Mouse (Mus musculus) megakaryocyte, adult 5-6 weeks (primary cell): ENCODE measurements around the gene Enpp7. TPM values are rescaled to one million over a fixed set of nuclear protein-coding genes. Genes with fewer than 3 reads are reported as not detected.

Source experiments
- ATAC-seq: 2 replicates; pipeline ENCODE4 v1.8.0; 2016; ENCODE audit warnings: mild to moderate bottlenecking, inconsistent platforms; ENCODE audit not compliant: poor library complexity, severe bottlenecking
- total RNA-seq, 2 experiments: library from RNA; stranded (forward) in 1 of 2; stranded (reverse) in 1 of 2; fragments of 153-499, 151-499 nt in 1 of 2; fragments of 221-1000, 200-1000 nt in 1 of 2; gene quantifications; 2 replicates each; pipeline versions ENCODE4 v1.2.3 to v1.2.4; 2015 to 2017

The Enpp7 gene
- total RNA-seq, 2 experiments from 2014 or later: not detected

DNA sequence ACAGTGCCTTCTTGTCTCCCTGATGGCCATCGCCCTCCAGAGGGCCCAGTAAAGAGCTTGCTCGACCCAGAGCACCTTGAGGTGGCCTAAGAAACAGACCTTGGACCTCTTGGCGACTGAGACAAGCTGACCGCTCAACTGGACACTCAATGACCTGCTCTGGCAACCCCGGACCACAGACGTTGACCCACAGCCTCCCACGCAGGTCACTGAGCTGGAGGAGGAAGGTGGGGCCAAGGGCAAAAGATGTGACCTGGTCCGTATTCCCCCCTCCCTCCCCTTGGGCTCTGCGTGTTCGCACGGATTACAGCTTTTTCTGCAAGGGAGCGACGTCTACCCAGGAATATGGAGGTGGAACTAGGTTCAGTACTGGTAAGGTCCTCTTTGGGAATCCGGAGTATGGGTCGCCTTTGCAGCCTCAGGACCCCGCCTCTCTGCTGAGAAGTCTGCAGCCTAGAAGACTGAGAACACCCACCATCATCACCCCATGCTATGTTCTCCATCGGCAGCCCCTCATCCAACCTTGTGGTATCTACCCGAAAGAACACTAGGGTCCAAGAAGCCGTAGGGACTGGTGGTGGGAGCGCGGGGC lies 47.2 kb downstream of the Enpp7 start:
- ATAC-seq: no peak

- no peak for ATAC-seq
These were observed 47.7 kb downstream of the Enpp7 start for GRCm38 (mm10) chr11:119035686-119036165.

GRCm38 (mm10) chr11:119036447-119036846 lies 48.5 kb downstream of the Enpp7 start:
- ATAC-seq: no peak

GRCm38 (mm10) chr11:119036934-119037779 lies 49.2 kb downstream of the Enpp7 start:
- ATAC-seq: no peak

GRCm38 (mm10) chr11:119037780-119038401 lies 49.9 kb downstream of the Enpp7 start:
- no peak for ATAC-seq

DNA sequence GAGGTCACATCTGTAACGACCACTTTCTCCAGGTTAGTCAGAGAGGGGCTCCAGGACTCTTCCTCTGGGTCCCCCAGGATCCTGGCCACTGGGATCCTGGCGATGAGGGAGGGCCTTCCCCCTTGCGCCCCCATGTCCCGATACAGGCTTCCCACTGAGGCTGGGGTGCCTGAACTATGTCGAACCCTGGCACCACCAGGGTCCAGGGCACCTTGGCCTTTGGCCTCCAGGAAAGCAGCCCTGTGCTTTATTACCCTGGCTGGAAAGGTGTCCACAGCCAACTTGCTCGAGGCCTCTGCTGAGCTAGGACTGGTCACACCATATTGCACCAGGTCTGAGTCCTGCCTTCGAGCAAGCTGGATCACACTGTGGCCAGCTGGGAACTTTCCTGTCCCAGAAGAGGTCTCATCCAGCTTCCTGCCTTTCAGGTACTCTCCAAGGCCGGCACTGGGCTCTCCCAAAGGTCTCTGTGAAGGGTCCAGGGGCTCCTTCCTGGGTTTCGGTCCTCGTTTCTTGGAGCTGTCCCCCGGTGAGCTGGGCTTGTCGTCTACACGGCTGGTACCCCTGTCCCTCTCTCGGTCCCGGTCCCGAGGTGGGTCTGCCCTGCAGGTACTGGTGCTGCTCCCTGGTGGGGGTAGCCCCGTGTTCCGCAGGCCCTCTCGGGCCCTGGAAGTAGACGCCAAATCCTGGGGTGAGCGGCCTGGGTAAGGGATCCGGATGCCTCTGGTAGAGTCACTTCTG lies 50.9 kb downstream of the Enpp7 start:
- ATAC-seq: no peak

DNA sequence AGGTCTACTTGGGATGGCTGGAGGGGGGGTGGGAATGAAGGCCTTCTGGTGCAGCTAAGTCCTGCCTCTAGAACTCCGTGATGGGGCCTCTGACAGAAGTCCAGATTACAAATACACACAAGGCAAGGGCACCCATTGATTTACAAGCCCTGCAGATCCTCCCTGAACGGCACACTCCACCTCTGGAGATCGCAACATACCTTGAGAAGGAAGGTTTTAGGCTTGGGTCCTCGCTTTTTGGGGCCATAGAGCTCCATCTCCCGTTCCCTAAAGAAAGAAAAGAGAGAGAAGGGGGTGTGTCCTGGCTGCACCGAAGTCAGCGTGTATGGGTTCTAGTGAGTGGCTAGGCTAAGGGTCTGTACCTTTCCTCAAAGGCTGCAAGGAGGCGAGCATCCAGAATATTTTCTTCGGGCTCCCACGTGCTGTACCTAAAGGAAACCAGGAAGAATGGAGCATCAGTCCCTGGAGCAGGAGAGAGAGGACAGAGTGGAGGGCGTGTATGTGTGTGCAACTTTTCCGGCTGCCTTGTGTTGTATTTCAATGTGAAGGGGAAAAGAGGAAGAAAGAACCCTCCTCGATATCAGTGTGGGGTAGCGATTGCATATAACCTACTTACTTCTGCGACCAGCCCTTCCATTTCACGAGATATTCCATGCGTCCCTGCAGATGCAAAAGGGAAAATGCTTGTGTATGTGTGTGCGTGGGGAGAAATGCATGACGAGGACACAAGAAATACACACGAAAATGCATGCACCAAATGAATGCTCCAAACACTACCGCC lies 51.9 kb downstream of the Enpp7 start:
- 0 out of 2 replicates have a peak, but pooled peaks have one; percentile 17 for ATAC-seq

DNA sequence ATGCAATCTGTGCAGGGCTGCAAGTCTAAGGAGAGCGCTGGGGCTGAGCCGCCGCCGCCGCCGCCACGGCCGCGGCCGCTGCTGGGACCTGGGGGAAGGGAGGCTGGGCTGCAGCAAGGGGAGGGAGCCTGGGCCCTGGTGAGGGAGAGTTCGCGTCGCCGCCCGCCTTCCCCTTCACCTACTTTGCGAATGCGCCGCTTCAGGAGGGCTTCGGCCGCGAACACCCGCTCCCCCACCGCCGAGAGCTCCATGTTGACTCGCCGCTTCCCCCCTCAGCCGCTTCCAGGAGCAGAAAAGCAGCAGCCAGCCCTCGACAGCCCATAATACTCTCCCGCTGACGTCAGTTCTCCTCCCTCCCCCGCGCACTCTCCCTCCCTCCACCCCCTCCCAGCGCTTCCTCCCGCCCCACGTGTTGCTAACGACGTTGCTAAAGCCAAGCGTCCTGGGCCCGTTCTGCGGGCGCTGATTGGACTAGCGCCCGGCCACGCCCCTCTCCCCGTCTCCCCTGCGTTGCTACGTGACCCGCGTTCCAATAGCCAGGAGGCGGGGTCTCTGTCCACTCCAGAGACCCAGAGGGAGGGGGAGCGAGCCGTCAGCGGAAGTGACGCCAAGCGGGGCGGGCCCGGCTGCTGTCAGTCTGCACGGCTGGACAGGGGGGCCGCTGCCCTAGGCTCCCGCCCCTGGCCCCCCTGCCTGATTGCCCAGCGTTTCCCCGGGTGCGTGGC lies 52.8 kb downstream of the Enpp7 start, which contains the start of gene Cbx8:
TSS of gene Cbx8 (minus strand) at position 370 of the 725 bp plus-strand sequence.
- ATAC-seq: peak; percentile 93

DNA sequence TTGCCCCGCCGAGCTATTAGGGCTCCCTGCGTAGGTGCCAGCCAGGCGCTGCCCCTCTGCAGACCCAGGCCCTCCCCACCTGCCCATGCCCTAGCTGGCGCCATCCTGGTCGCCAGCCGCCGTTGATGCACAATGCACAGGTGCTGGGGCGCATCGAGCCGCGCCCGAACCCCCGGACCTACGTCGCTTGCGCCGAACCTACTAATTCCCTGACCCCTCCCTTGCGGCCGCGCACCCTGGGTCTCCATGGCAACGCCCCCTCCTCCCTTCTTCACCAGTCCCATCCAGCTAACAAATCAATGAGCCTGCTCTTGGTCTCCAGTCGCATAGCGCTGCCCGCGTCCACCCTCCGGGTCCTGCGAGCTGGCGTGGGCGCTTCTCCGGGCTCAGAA lies 53.3 kb downstream of the Enpp7 start:
- ATAC-seq: 0 out of 2 replicates have a peak, but pooled peaks have one; percentile 0

GRCm38 (mm10) chr11:119041750-119042465 lies 53.9 kb downstream of the Enpp7 start:
- no peak for ATAC-seq

Other genes starting within 250 kb of the Enpp7 start
- gene Rbfox3, start 76.6 kb upstream of the Enpp7 start, total RNA-seq (2015): not detected in 2 replicates
- gene Rbfox3, start 76.6 kb upstream of the Enpp7 start, total RNA-seq (2017): not detected in 2 replicates
- gene Cbx2, start 34.8 kb downstream of the Enpp7 start, total RNA-seq (2015): 1.5 and 1.6 TPM in 2 replicates
- gene Cbx2, start 34.8 kb downstream of the Enpp7 start, total RNA-seq (2017): 2.8 TPM in 2 replicates
- 3.2 and 5.6 TPM in 2 replicates for gene Cbx8, start 52.8 kb downstream of the Enpp7 start, total RNA-seq (2015)
- gene Cbx8, start 52.8 kb downstream of the Enpp7 start, total RNA-seq (2017): 3.0 and 3.6 TPM in 2 replicates
- gene Cbx4, start 98.0 kb downstream of the Enpp7 start, total RNA-seq (2015): 15.3 and 15.5 TPM in 2 replicates
- gene Cbx4, start 98.0 kb downstream of the Enpp7 start, total RNA-seq (2017): 18.0 and 18.4 TPM in 2 replicates
- gene Tbc1d16, start 240.3 kb downstream of the Enpp7 start, total RNA-seq (2015): 0.64 and 0.71 TPM in 2 replicates
- gene Tbc1d16, start 240.3 kb downstream of the Enpp7 start, total RNA-seq (2017): 0.53 and 0.59 TPM in 2 replicates
- gene Ccdc40, start 240.4 kb downstream of the Enpp7 start, total RNA-seq (2015): 0.21 and 0.31 TPM in 2 replicates
- gene Ccdc40, start 240.4 kb downstream of the Enpp7 start, total RNA-seq (2017): 0.65 and 1.1 TPM in 2 replicates